Mouse (Mus musculus) MEL (cell line): ENCODE data around the gene Pawr.

ENCODE experiments used
- BHLHE40 ChIP-seq: IDR thresholded peaks from 2 replicates; pipeline ENCODE4 v1.6.1; 2012; ENCODE audit warnings: low read depth, mild to moderate bottlenecking, inconsistent platforms, low read length, improper control_type of control experiment, borderline replicate concordance
- CHD2 ChIP-seq: IDR thresholded peaks from 2 replicates; pipeline ENCODE4 v1.6.1; 2011; ENCODE audit warnings: low read length, improper control_type of control experiment
- CTCF ChIP-seq, 3 experiments: IDR thresholded peaks in 2 of 3; conservative IDR thresholded peaks in 1 of 3; 2 replicates each; pipeline ENCODE4 v1.5.1; 2011 to 2012; ENCODE audit warnings: low read length in 3 of 3, low read depth in 2 of 3, mild to moderate bottlenecking in 2 of 3, improper control_type of control experiment in 1 of 3, inconsistent platforms in 1 of 3, mixed read lengths in 1 of 3, moderate library complexity in 1 of 3; ENCODE audit not compliant: control insufficient read depth in 1 of 3, insufficient read depth in 1 of 3, poor library complexity in 1 of 3, severe bottlenecking in 1 of 3
- KAT2A ChIP-seq: conservative IDR thresholded peaks from 2 replicates; pipeline ENCODE4 v1.6.1; 2012; ENCODE audit warnings: low read depth, low read length, improper control_type of control experiment, inconsistent platforms
- MAZ ChIP-seq: IDR thresholded peaks from 2 replicates; pipeline ENCODE4 v1.6.1; 2012; ENCODE audit warnings: low read depth, mild to moderate bottlenecking, inconsistent platforms, low read length, improper control_type of control experiment
- POLR2A ChIP-seq, 2 experiments: IDR thresholded peaks; 2 replicates each; pipeline ENCODE4 v1.6.1; 2011 to 2012; ENCODE audit warnings: low read length in 2 of 2, mild to moderate bottlenecking in 2 of 2, control low read depth in 1 of 2, improper control_type of control experiment in 1 of 2, low read depth in 1 of 2, moderate library complexity in 1 of 2; ENCODE audit not compliant: control insufficient read depth in 1 of 2, insufficient read depth in 1 of 2, poor library complexity in 1 of 2
- ZMIZ1 ChIP-seq: IDR thresholded peaks from 2 replicates; pipeline ENCODE4 v1.6.1; 2012; ENCODE audit warnings: low read depth, mild to moderate bottlenecking, inconsistent platforms, low read length, improper control_type of control experiment, moderate library complexity

- TF ChIP-seq CTCF (IDR thresholded peaks at IDR 0.05 in 2 of 3, conservative IDR thresholded peaks at IDR 0.05 in 1 of 3; ENCODE audit: control insufficient read depth in 1 of 3, insufficient read depth in 1 of 3, low read depth in 2 of 3, low read length in 3 of 3, poor library complexity in 1 of 3, severe bottlenecking in 1 of 3): no peak
- TF ChIP-seq POLR2A (IDR thresholded peaks at IDR 0.05; ENCODE audit: control insufficient read depth in 1 of 2, insufficient read depth in 1 of 2, low read depth in 1 of 2, low read length in 2 of 2, poor library complexity in 1 of 2): no peak
- TF ChIP-seq ZMIZ1: no peak
- TF ChIP-seq BHLHE40: no peak
- no peak for TF ChIP-seq CHD2
- no peak for TF ChIP-seq KAT2A
- TF ChIP-seq MAZ: no peak
Observed at GRCm38 (mm10) chr10:108311396-108311795, 20.5 kb upstream of the Pawr start.
